In the genomic region with DNA sequence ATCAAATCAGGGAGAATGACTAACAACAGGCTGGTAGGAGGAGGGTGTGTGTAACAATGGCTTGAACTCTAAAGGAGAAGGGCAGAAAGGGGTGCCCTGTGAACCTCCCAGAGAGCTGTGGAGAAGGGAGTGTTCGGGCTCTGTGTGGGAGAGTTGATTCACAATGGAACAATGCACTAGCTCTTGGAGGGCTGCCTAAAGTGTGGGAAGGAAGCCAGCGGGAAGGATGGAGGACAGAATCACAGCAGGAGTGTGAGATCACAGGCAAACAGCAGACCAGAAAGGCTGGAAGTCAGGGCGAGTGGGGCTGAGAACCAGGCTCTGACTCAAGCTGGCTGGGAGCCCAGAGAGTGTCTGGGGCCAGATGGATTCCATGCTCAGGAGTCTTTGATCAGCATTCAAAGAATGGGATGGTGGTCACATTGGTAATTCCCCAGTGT, we compare ENCODE assay signal across 8 mouse cellular contexts. TPM values are rescaled to one million over a fixed set of nuclear protein-coding genes. Genes with fewer than 3 reads are reported as not detected.
DNase-seq lines count a peak whose midpoint lies in the region; ATAC-seq and TF ChIP-seq lines count a peak whose summit lies in the region.

No protein-coding gene starts in this region.

- no peak for TF ChIP-seq EP300 in stomach, postnatal 0 days (optimal IDR thresholded peaks at IDR 0.05)

- H3K4me2 ChIP-seq in stomach, postnatal 0 days (replicated peaks; ENCODE audit: low read depth): no peak overlapping the region

- WGBS in hindbrain, embryonic 10.5 days: 19% methylated on average over 3 of the region's 3 CpGs
- 25% methylated on average over 3 of the region's 3 CpGs for WGBS in midbrain, embryonic 10.5 days
- WGBS in stomach, postnatal 0 days: 3% methylated on average over 3 of the region's 3 CpGs

- DNase-seq in ES-CJ7 (ENCODE audit: low read depth, low spot score): peak; percentile 44
- DNase-seq in frontal cortex, postnatal 14 days (ENCODE audit: low spot score in 2 of 2): peak; percentile 60 to 68
- DNase-seq in hindbrain, embryonic 10.5 days (ENCODE audit: low spot score): no peak
- DNase-seq in layer of hippocampus, adult 9-11 months: peak; percentile 91
- DNase-seq in midbrain, embryonic 10.5 days (ENCODE audit: low spot score): no peak
- DNase-seq in stomach, postnatal 0 days (ENCODE audit: low spot score): peak; percentile 71

- no peaks in the 10 kb centered on the region for H3K36me3 ChIP-seq in hindbrain, embryonic 10.5 days
- H3K36me3 ChIP-seq in midbrain, embryonic 10.5 days: no peaks in the 10 kb centered on the region
- H3K36me3 ChIP-seq in stomach, postnatal 0 days (ENCODE audit: control insufficient read depth, insufficient read depth, low read length): no peaks in the 10 kb centered on the region

- no peak for TF ChIP-seq POLR2A in bone marrow macrophage, adult 2 months (IDR thresholded peaks at IDR 0.05; ENCODE audit: borderline replicate concordance, low read depth, low read length)

- no peaks in the 10 kb centered on the region for H3K27me3 ChIP-seq in hindbrain, embryonic 10.5 days (ENCODE audit: insufficient read depth, poor library complexity, severe bottlenecking)
- H3K27me3 ChIP-seq in midbrain, embryonic 10.5 days (ENCODE audit: low read depth, poor library complexity, severe bottlenecking): no peaks in the 10 kb centered on the region
- no peaks in the 10 kb centered on the region for H3K27me3 ChIP-seq in stomach, postnatal 0 days (ENCODE audit: control insufficient read depth, insufficient read depth, low read length)

- H3K27ac ChIP-seq in bone marrow macrophage, adult 2 months (ENCODE audit: insufficient read depth, low read depth, low read length): 0 out of 2 replicates have a peak overlapping the region, but pooled peaks have one; percentile 1
- peak overlapping the region; percentile 1; the same call in 1 of the 2 replicates for H3K27ac ChIP-seq in hindbrain, embryonic 10.5 days
- H3K27ac ChIP-seq in midbrain, embryonic 10.5 days (replicated peaks): 0 out of 2 replicates have a peak overlapping the region, but pooled peaks have one; percentile 3
- peak overlapping the region; percentile 71 for H3K27ac ChIP-seq in stomach, postnatal 0 days (replicated peaks)

- no peak for TF ChIP-seq CTCF in bone marrow macrophage, adult 2 months (IDR thresholded peaks at IDR 0.05; ENCODE audit: low read depth, low read length)
- no peak for TF ChIP-seq CTCF in stomach, postnatal 0 days (IDR thresholded peaks at IDR 0.05; ENCODE audit: low read depth)

- H3K4me3 ChIP-seq in bone marrow macrophage, adult 2 months (ENCODE audit: insufficient read depth, low read length): no peak overlapping the region
- no peak overlapping the region for H3K4me3 ChIP-seq in hindbrain, embryonic 10.5 days
- no peak overlapping the region for H3K4me3 ChIP-seq in midbrain, embryonic 10.5 days
- H3K4me3 ChIP-seq in stomach, postnatal 0 days (ENCODE audit: low read depth, low read length): no peak overlapping the region

- H3K4me1 ChIP-seq in bone marrow macrophage, adult 2 months (ENCODE audit: control insufficient read depth, insufficient read depth, low read length): peaks cover 70% of the 10 kb centered on the region
- peaks cover 12% of the 10 kb centered on the region for H3K4me1 ChIP-seq in hindbrain, embryonic 10.5 days (replicated peaks)
- H3K4me1 ChIP-seq in midbrain, embryonic 10.5 days: peaks cover 6% of the 10 kb centered on the region
- H3K4me1 ChIP-seq in stomach, postnatal 0 days (replicated peaks; ENCODE audit: control insufficient read depth, insufficient read depth): 0 out of 2 replicates have a peak, but pooled peaks cover 6% of the 10 kb centered on the region

- H3K9me3 ChIP-seq in hindbrain, embryonic 10.5 days: peaks cover 4% of the 10 kb centered on the region; the same call in 1 of the 2 replicates
- H3K9me3 ChIP-seq in midbrain, embryonic 10.5 days (replicated peaks): peaks cover 6% of the 10 kb centered on the region; the same call in 1 of the 2 replicates
- no peaks in the 10 kb centered on the region for H3K9me3 ChIP-seq in stomach, postnatal 0 days (ENCODE audit: control insufficient read depth, low read length)

- ATAC-seq in stomach, postnatal 0 days (ENCODE audit: low FRiP score, low TSS enrichment): peak; percentile 77
- no peak for ATAC-seq in erythroblast, adult 5-6 weeks (replicated peaks; ENCODE audit: low FRiP score, poor library complexity, severe bottlenecking)

- H3K9ac ChIP-seq in stomach, postnatal 0 days (ENCODE audit: low read length): no peak overlapping the region

RNA-seq across cellular contexts. Expression of a gene that starts 12.6 kb away (rescaled TPM):
- polyA plus RNA-seq in bone marrow macrophage, adult 2 months (2012; ENCODE audit: insufficient read depth, insufficient read length, missing spikeins): 68.4 and 71.7 TPM in 2 replicates
- 3.6 and 4.3 TPM in 2 replicates for polyA plus RNA-seq in hindbrain, embryonic 10.5 days (2016; fragmentation: Nextera tagmentation; extraction: Ambion mirVana)
- polyA plus RNA-seq in midbrain, embryonic 10.5 days (2016; fragmentation: Nextera tagmentation; extraction: Ambion mirVana): 3.2 and 4.6 TPM in 2 replicates
- 9.5 and 9.6 TPM in 2 replicates for polyA plus RNA-seq in stomach, postnatal 0 days (2015; fragmentation: Nextera tagmentation; extraction: Ambion mirVana)
- 1.7 and 5.6 TPM in 2 replicates for total RNA-seq in erythroblast, adult 5-6 weeks (2015; ENCODE audit: low replicate concordance)
- 5.4 and 6.3 TPM in 2 replicates for total RNA-seq in erythroblast, adult 5-6 weeks (2017; ENCODE audit: low replicate concordance)

RNA-seq across cellular contexts. Expression of a gene that starts 58.4 kb away (rescaled TPM):
- polyA plus RNA-seq in bone marrow macrophage, adult 2 months (2012; ENCODE audit: insufficient read depth, insufficient read length, missing spikeins): 34.1 and 39.0 TPM in 2 replicates
- 15.2 and 16.8 TPM in 2 replicates for polyA plus RNA-seq in hindbrain, embryonic 10.5 days (2016; fragmentation: Nextera tagmentation; extraction: Ambion mirVana)
- 16.2 and 16.5 TPM in 2 replicates for polyA plus RNA-seq in midbrain, embryonic 10.5 days (2016; fragmentation: Nextera tagmentation; extraction: Ambion mirVana)
- polyA plus RNA-seq in stomach, postnatal 0 days (2015; fragmentation: Nextera tagmentation; extraction: Ambion mirVana): 10.0 and 11.5 TPM in 2 replicates
- 10.0 and 12.3 TPM in 2 replicates for total RNA-seq in erythroblast, adult 5-6 weeks (2015; ENCODE audit: low replicate concordance)
- total RNA-seq in erythroblast, adult 5-6 weeks (2017; ENCODE audit: low replicate concordance): 10.5 and 12.0 TPM in 2 replicates

Comparison
In these comparisons a context has a peak if more than half of its experiments do, and no peak if none do; other contexts are left out.
1. DNase-seq: peak in ES-CJ7 (single experiment), frontal cortex, postnatal 14 days (2 of 2), layer of hippocampus, adult 9-11 months (single experiment) and stomach, postnatal 0 days (single experiment); none in hindbrain, embryonic 10.5 days (single experiment) and midbrain, embryonic 10.5 days (single experiment).
2. H3K27ac ChIP-seq: peak in every context shown above with its lines; median percentile 71 in stomach, postnatal 0 days; 3 in midbrain, embryonic 10.5 days; 1 in bone marrow macrophage, adult 2 months; 1 in hindbrain, embryonic 10.5 days.